Mouse (Mus musculus): ENCODE measurements around the gene Dera. TPM values are rescaled to one million over a fixed set of nuclear protein-coding genes. Genes with fewer than 3 reads are reported as not detected.
"Not testable (repeated sequence)": the region's sequence is repeated elsewhere in the genome, so short reads cannot be mapped to it uniquely, and the experiment has no call there.

Dera gene
- polyA plus RNA-seq (2012; ENCODE audit: insufficient read depth, insufficient read length, missing spikeins): 25.9 and 26.2 TPM in 2 replicates

DNA sequence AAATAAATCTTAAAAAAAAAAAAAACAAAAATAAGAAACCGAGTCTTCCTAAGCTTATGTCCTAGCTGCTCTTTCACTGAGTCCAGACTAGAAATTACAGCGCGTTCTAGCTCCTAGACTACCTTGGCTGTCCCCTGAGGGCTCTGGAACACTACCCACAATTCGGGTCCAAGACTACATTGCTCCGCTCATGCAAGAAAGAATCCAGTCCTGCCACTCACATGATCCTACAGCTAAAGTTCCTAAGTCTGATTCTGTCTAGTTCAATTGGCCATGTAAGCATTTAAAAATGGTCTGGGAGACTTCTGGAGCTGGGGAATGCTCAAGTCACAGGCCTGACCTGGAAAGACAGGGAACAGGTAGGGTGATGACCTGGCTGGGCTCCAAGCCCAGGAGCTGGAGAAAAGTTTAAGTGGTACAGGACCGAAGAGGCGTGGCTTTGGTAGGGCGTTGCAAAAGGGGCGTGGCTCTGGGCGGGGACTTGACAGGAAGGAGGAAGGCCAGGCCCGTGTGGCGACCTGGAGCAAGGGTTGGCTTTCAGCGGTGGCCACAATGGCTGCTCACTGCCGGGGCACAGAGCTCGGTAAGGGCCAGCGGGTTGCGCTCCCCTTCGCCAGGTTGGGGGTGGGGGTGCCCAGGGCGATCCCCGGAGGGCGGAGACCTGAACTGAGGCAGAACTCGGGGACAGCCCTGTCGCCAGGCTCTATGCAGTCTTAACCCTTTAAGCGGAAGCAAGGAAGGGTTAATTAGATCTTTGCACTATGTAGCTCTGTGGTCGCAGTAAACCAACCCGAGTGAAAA is at the start of gene Dera:
TSS of gene Dera (plus strand) at position 491 of the 801 bp plus-strand sequence.
- Histone ChIP-seq H3K4me3 (ENCODE audit: insufficient read depth, low read length) (peak within 1 kb of the TSS; percentile 98), H3K4me1 (ENCODE audit: control insufficient read depth, insufficient read depth, low read length) (peaks cover 15% of the 10 kb centered on the region), H3K27ac (ENCODE audit: insufficient read depth, low read depth, low read length) (peak within 1 kb of the TSS; percentile 60)
- TF ChIP-seq CTCF (IDR thresholded peaks at IDR 0.05; ENCODE audit: low read depth, low read length) (no peak), POLR2A (IDR thresholded peaks at IDR 0.05; ENCODE audit: borderline replicate concordance, low read depth, low read length) (no peak)

DNA sequence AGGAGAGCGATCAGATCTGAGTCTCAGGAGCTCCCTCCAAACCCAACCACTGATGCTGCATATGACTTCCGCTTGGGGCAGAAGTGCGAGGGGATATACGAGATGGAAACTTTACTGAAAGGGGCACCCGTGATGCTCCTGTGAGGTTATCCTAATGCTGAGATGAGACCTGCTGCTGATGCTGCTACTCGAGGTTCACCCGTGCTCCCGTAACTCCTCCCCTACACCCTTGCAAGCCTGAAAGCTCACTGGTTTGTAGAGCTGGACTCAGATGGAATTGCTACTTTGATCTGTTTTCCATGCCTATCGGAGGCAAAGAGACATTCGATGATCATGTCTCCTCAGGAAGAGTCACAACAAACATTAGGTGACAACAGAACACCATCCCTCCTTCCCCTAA is 48.1 kb upstream of the Dera start:
- H3K4me3 ChIP-seq (ENCODE audit: insufficient read depth, low read length): no peak overlapping the region
- no peak overlapping the region for H3K27ac ChIP-seq (ENCODE audit: insufficient read depth, low read depth, low read length)
- no peak for TF ChIP-seq CTCF (IDR thresholded peaks at IDR 0.05; ENCODE audit: low read depth, low read length)
- TF ChIP-seq POLR2A (IDR thresholded peaks at IDR 0.05; ENCODE audit: borderline replicate concordance, low read depth, low read length): no peak
- H3K4me1 ChIP-seq (ENCODE audit: control insufficient read depth, insufficient read depth, low read length): peaks cover 3% of the 10 kb centered on the region; the same call in 1 of the 2 replicates

DNA sequence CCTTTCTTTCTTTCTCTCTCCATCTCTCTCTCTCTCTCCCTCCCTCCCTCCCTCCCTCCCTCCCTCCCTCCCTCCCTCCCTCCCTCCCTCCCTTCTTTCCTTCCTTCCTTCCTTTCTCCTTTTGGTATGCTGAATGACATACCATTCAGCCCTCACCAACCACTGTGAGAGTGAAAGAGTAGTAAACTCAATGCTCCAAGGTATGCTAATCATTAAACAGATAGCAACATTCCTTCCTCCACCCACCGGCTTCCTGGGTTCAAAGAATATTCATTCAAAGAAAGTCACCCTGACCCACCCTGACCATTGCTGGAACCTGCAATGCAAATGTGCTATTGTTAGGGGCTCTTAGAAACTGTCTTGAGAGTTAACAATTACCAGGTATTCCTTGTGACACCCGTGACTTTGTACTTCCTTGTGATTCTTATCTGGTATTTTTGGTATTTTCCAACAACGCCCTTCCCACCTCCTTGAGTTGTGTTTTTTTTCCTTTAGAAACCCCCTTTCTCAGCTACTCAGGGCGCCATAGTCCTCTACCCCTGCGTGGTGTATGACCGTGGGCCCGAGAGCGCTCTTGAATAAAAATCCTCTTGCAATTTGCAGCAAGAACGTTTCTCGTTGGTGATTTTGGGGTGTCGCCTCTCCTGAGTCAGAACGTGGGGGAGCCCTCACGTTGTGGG is 45.5 kb upstream of the Dera start:
- not testable (repeated sequence) for H3K27ac ChIP-seq (ENCODE audit: insufficient read depth, low read depth, low read length); H3K4me3 ChIP-seq (ENCODE audit: insufficient read depth, low read length); H3K4me1 ChIP-seq (ENCODE audit: control insufficient read depth, insufficient read depth, low read length)

DNA sequence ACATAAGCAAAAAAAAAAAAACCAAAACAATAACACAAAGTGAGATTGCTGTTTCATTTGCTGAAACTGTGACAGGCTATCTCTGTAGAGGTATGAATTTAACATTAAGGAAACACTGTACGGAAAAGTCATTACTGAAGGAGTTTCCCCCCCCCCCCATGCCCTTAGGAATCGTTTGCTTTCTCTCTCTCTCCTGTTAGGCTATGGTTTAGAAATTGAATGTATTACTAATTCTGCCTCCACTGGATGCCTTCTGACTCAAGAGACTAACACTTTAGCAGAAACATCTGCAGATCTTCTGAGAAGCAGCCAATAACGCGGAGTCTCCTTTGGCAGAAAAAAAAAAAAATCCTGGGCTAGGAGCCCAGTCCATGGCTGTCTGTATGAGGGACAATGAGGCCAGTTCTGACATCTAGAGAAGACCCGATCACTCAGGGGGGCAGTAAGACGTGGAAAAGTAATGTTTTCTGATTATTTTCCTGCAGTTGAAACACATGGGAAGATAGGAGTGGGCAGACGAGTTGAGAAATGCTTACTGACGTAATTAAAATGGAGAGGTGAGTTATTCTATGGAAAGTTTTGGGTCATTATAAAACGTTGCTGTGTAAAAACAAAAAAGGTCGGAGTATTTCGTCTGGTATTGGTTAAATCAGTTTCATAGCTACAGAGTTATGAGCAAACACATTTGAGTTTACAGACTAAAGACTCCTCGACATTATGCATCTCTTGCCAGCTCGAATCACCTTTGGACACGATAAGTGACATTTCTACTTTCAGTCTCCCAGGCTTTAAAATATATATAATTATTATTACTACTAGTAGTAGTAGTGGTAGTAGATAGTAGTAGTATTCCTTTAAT is 43.9 kb upstream of the Dera start:
- TF ChIP-seq CTCF (IDR thresholded peaks at IDR 0.05; ENCODE audit: low read depth, low read length): no peak
- H3K4me3 ChIP-seq (ENCODE audit: insufficient read depth, low read length): no peak overlapping the region
- H3K4me1 ChIP-seq (ENCODE audit: control insufficient read depth, insufficient read depth, low read length): no peaks in the 10 kb centered on the region
- no peak overlapping the region for H3K27ac ChIP-seq (ENCODE audit: insufficient read depth, low read depth, low read length)

DNA sequence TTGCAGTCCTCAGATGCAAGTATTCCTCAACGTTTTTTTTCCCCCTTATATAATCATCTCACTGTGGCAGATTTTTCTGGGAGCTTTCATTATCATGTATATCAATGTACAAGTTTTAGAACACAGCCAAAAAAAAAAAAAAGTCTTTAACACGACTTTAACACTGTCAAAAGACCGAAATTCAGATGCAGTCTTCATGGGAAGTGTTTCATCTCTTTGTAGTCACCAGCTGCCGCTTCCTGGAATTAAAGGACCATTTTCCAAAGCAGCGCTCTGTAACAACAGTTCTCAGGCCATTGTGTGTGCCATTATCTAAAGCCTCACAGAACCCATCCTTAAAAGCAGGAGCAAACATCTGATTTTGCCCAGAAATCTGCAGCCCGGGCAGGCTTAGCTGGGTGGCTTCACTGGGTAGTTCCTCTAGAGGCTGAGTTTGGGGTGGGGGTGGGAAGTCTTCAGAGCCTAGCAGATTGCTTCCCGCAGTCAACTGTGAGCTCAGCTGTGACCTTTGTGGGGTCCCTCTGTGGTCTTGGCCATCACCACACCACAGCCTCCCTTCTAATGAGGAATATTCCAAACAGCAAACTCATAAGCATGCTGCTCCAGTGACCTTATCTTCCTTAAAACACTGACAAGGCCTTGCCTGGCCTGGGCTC is 41.6 kb upstream of the Dera start:
- Histone ChIP-seq H3K4me1 (ENCODE audit: control insufficient read depth, insufficient read depth, low read length) (no peaks in the 10 kb centered on the region), H3K27ac (ENCODE audit: insufficient read depth, low read depth, low read length) (no peak overlapping the region), H3K4me3 (ENCODE audit: insufficient read depth, low read length) (no peak overlapping the region)
- TF ChIP-seq CTCF (IDR thresholded peaks at IDR 0.05; ENCODE audit: low read depth, low read length): no peak
- TF ChIP-seq POLR2A (IDR thresholded peaks at IDR 0.05; ENCODE audit: borderline replicate concordance, low read depth, low read length): no peak

DNA sequence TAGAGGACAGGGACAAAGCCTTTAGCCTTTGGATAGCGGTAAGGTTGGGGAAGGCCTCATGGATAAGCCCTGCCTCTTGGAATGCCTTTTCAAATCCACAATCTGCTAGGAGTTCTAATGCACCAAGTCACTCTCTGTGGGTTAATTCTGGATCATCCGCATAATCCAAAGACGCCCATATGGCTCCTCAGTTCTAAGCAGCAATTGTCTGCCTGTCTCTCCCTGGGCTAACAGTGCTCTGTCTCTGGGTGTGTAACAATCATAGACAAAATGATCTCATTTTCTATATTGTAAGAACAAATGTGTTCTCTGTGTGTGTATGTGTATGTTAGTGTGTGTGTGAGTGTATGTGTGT is 41.1 kb upstream of the Dera start:
- Histone ChIP-seq H3K27ac (ENCODE audit: insufficient read depth, low read depth, low read length) (no peak overlapping the region), H3K4me1 (ENCODE audit: control insufficient read depth, insufficient read depth, low read length) (no peaks in the 10 kb centered on the region), H3K4me3 (ENCODE audit: insufficient read depth, low read length) (no peak overlapping the region)
- TF ChIP-seq POLR2A (IDR thresholded peaks at IDR 0.05; ENCODE audit: borderline replicate concordance, low read depth, low read length): no peak
- TF ChIP-seq CTCF (IDR thresholded peaks at IDR 0.05; ENCODE audit: low read depth, low read length): no peak

DNA sequence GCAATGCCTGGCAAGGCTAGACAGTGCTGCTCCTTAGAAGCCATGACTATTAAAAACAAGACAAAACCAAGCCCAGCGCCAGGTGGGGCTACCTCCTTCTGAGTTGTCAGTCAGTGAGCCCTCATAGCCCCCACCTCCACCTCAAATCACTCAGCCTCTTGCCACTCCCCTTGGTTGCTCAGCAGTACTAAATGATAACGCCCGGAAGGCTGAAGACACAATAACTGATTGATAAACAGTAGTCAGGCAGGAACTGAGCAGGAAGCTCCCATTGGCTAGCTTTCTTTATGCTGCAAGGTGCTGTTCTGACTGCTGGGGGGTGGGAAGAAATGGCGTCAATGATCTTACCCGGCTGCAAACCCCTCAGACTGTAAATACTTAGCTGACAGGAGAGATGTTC is 37.5 kb upstream of the Dera start:
- Histone ChIP-seq H3K4me1 (ENCODE audit: control insufficient read depth, insufficient read depth, low read length) (no peaks in the 10 kb centered on the region), H3K4me3 (ENCODE audit: insufficient read depth, low read length) (no peak overlapping the region), H3K27ac (ENCODE audit: insufficient read depth, low read depth, low read length) (no peak overlapping the region)
- TF ChIP-seq POLR2A (IDR thresholded peaks at IDR 0.05; ENCODE audit: borderline replicate concordance, low read depth, low read length): no peak
- TF ChIP-seq CTCF (IDR thresholded peaks at IDR 0.05; ENCODE audit: low read depth, low read length): no peak

DNA sequence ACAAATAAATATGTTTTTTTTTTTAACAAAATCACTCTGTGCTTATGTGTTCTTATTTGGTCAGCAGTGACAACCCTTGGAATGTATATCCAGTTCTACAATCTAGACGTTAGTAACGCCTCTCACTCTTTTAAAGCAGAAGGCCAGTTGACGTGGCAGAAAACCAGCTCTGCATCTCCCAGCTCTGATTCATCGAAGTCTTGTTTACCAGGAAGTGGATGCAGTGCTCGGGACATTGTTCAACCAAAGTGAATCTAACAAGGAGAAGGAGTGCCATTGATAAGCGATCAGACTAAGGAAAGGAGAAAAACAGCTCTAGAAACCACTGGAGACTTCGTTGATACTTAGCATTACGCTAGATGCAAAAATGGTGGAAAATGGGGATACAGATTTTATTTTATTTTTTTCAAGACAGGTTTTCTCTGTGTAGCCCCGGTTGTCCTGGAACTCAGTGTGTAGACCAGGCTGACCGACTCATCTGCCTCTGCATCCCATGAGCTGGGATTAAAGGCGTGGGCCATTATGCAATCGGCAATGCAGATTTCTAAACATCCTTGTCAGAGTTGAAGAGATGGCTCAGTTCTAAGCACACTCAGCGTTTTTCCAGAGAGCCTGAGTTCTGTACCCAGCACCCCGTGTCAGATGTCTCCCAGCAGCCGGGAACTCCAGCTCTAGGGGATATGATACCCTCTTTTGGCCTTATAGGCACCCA is 32.0 kb upstream of the Dera start:
- TF ChIP-seq CTCF (IDR thresholded peaks at IDR 0.05; ENCODE audit: low read depth, low read length): no peak
- no peak for TF ChIP-seq POLR2A (IDR thresholded peaks at IDR 0.05; ENCODE audit: borderline replicate concordance, low read depth, low read length)
- no peak overlapping the region for H3K27ac ChIP-seq (ENCODE audit: insufficient read depth, low read depth, low read length)
- H3K4me1 ChIP-seq (ENCODE audit: control insufficient read depth, insufficient read depth, low read length): peaks cover 4% of the 10 kb centered on the region; the same call in 1 of the 2 replicates

DNA sequence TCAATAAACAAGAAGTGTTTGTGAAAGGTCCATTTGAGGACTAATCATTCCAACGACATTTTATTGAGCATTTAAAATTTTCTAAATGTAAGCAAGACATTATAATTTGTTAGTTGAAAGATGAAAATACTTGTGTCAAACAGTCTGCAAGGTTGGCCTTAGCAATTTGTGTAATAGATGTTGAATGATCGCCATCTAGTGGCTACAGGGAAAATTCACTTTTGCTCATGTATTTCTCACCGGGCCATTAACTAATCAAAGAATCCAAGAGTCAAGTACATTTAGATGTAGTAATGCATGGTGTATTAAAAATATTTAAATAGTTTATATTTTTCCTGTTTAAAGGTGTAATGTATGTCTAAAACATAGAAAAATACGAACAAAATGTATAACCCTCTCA is 30.4 kb upstream of the Dera start:
- no peak overlapping the region for H3K4me3 ChIP-seq (ENCODE audit: insufficient read depth, low read length)
- H3K27ac ChIP-seq (ENCODE audit: insufficient read depth, low read depth, low read length): no peak overlapping the region
- H3K4me1 ChIP-seq (ENCODE audit: control insufficient read depth, insufficient read depth, low read length): peaks cover 4% of the 10 kb centered on the region; the same call in 1 of the 2 replicates
- no peak for TF ChIP-seq CTCF (IDR thresholded peaks at IDR 0.05; ENCODE audit: low read depth, low read length)
- TF ChIP-seq POLR2A (IDR thresholded peaks at IDR 0.05; ENCODE audit: borderline replicate concordance, low read depth, low read length): no peak

More for the DNA sequence above, 32.0 kb upstream of the Dera start:
- H3K4me3 ChIP-seq (ENCODE audit: insufficient read depth, low read length): no peak overlapping the region
